Mouse (Mus musculus) heart, embryonic 11.5 days (tissue): ENCODE results near the gene Klhl36. TPM values are rescaled to one million over a fixed set of nuclear protein-coding genes. Genes with fewer than 3 reads are reported as not detected.
A peak's percentile ranks its signal among the peaks of the same experiment; 100 is the strongest.
"Not testable (repeated sequence)": the region's sequence is repeated elsewhere in the genome, so short reads cannot be mapped to it uniquely, and the experiment has no call there.

Experiments
- ATAC-seq: fragments of 200-750 bp; cut with Nextera tagmentation; replicated peaks from 2 replicates; pipeline ENCODE4 v1.8.0; 2017; ENCODE audit warnings: moderate library complexity; ENCODE audit not compliant: insufficient number of reproducible peaks, low FRiP score, low TSS enrichment
- H3K27ac ChIP-seq: fragments of 300-500 bp; sonication (generic); 2 replicates; pipeline ENCODE4 v1.5.1; 2014; ENCODE audit warnings: mild to moderate bottlenecking, low read depth, low read length
- H3K27me3 ChIP-seq: fragments of 300-500 bp; sonication (generic); 2 replicates; pipeline ENCODE4 v1.6.1; 2014; ENCODE audit warnings: mild to moderate bottlenecking, low read length, mixed read lengths; ENCODE audit not compliant: control insufficient read depth, insufficient read depth
- H3K36me3 ChIP-seq: fragments of 300-500 bp; sonication (generic); 2 replicates; pipeline ENCODE4 v1.6.1; 2014; ENCODE audit warnings: mild to moderate bottlenecking, low read length, moderate library complexity, mixed read lengths; ENCODE audit not compliant: control insufficient read depth, insufficient read depth
- H3K4me1 ChIP-seq: fragments of 300-500 bp; sonication (generic); 2 replicates; pipeline ENCODE4 v1.6.1; 2014; ENCODE audit warnings: low read length; ENCODE audit not compliant: control insufficient read depth, insufficient read depth
- H3K4me2 ChIP-seq: fragments of 300-500 bp; sonication (generic); 2 replicates; pipeline ENCODE4 v1.6.1; 2014; ENCODE audit warnings: mild to moderate bottlenecking, moderate library complexity
- H3K4me3 ChIP-seq: fragments of 300-500 bp; sonication (generic); 2 replicates; pipeline ENCODE4 v1.5.1; 2014; ENCODE audit warnings: low read depth, low read length
- H3K9ac ChIP-seq: fragments of 300-500 bp; sonication (generic); 2 replicates; pipeline ENCODE4 v1.6.1; 2014; ENCODE audit warnings: mild to moderate bottlenecking, low read depth, low read length, moderate library complexity
- H3K9me3 ChIP-seq: fragments of 300-500 bp; sonication (generic); replicated peaks from 2 replicates; pipeline ENCODE4 v1.6.1; 2016; ENCODE audit warnings: low read length; ENCODE audit not compliant: control insufficient read depth
- WGBS: fragments of 180-500 bp; shearing (Covaris S2); extraction: QIAGEN DNeasy Blood & Tissue Kit; methylation state at CpG from one replicate; pipeline ENCODE4 v1.1.7; 2014; ENCODE audit not compliant: insufficient replicate concordance; 5-methylcytosine and 5-hydroxymethylcytosine counted together
- polyA plus RNA-seq: library from polyadenylated mRNA; unstranded; fragments of >200 nt; fragmentation: Nextera tagmentation; extraction: Ambion mirVana; gene quantifications from 2 replicates; pipeline ENCODE4 v1.2.1, GENCODE M21; 2014

Klhl36 gene
- polyA plus RNA-seq, 1 experiment from 2014 or later, result 8.6 TPM

- peak overlapping the region; percentile 23 for H3K9ac ChIP-seq
- ATAC-seq, result no peak
- WGBS, result 63% methylated on average over 19 of the region's 19 CpGs
- H3K4me3 ChIP-seq, result peak overlapping the region; percentile 70
- peak overlapping the region; percentile 31; the same call in 1 of the 2 replicates for H3K27ac ChIP-seq
- H3K36me3 ChIP-seq, result no peaks in the 10 kb centered on the region
- H3K4me1 ChIP-seq, result peaks cover 26% of the 10 kb centered on the region
- 0 out of 2 replicates have a peak, but pooled peaks cover 3% of the 10 kb centered on the region for H3K27me3 ChIP-seq
- H3K4me2 ChIP-seq, result peak overlapping the region; percentile 96
- H3K9me3 ChIP-seq, result no peaks in the 10 kb centered on the region
Observed at GRCm38 (mm10) chr8:119838100-119838982, 23.7 kb upstream of the Klhl36 start.

- Histone ChIP-seq H3K4me3 (peak overlapping the region; percentile 70), H3K4me2 (peak overlapping the region; percentile 96), H3K4me1 (peaks cover 26% of the 10 kb centered on the region), H3K36me3 (no peaks in the 10 kb centered on the region), H3K9me3 (no peaks in the 10 kb centered on the region), H3K9ac (peak overlapping the region; percentile 6; the same call in 1 of the 2 replicates), H3K27ac (0 out of 2 replicates have a peak overlapping the region, but pooled peaks have one; percentile 3), H3K27me3 (0 out of 2 replicates have a peak, but pooled peaks cover 3% of the 10 kb centered on the region)
- 67% methylated on average over 4 of the region's 4 CpGs for WGBS
- ATAC-seq, result no peak
Observed at GRCm38 (mm10) chr8:119838983-119839340, 23.1 kb upstream of the Klhl36 start.

DNA sequence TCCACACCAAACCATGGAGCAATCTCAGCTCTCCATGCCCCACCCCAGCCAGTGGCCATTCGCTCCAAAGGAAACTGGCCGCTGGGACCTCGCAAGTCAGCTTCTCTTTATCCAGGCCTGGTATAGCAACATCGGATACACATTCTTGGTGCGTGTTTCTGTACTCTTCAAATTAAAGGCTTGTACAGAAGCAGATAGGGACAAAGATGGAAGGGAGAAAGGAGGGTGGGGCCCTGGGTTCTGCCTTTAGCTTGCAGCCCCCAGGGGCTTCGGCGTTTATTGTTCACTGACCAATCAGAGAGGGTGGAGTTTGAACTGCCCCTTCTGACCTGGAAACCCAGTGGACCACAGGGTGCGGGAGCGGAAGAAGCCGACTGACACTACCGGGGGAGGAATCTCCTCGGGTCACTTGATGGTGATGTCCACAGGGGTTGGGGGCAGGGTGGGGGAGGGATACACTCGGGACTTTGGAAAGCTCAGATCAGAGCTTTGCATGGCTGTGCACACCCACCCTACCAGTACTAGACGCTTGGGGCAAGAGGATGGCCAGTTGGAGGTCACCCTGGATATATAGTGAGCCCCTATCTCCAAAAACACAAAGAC lies 22.5 kb upstream of the Klhl36 start:
- Histone ChIP-seq H3K4me2 (peak overlapping the region; percentile 96), H3K9ac (peak overlapping the region; percentile 76), H3K27me3 (0 out of 2 replicates have a peak, but pooled peaks cover 3% of the 10 kb centered on the region), H3K9me3 (no peaks in the 10 kb centered on the region), H3K4me1 (peaks cover 28% of the 10 kb centered on the region), H3K27ac (0 out of 2 replicates have a peak overlapping the region, but pooled peaks have one; percentile 3), H3K36me3 (no peaks in the 10 kb centered on the region), H3K4me3 (peak overlapping the region; percentile 70)
- no peak for ATAC-seq
- 33% methylated on average over 14 of the region's 14 CpGs for WGBS

GRCm38 (mm10) chr8:119840275-119840808 lies 21.7 kb upstream of the Klhl36 start, which contains the start of gene Cotl1:
Gene Cotl1, minus strand, starts transcription at chr8:119840544.
- 0 out of 2 replicates have a peak, but pooled peaks cover 3% of the 10 kb centered on the region for H3K27me3 ChIP-seq
- peak within 1 kb of the TSS; percentile 76 for H3K9ac ChIP-seq
- no peaks in the 10 kb centered on the region for H3K9me3 ChIP-seq
- peak within 1 kb of the TSS; percentile 70 for H3K4me3 ChIP-seq
- ATAC-seq, result peak; percentile 90
- H3K4me2 ChIP-seq, result peak within 1 kb of the TSS; percentile 96
- WGBS, result under 1% methylated on average over 57 of the region's 57 CpGs
- peaks cover 32% of the 10 kb centered on the region for H3K4me1 ChIP-seq
- no peaks in the 10 kb centered on the region for H3K36me3 ChIP-seq
- H3K27ac ChIP-seq, result peak within 1 kb of the TSS; percentile 35

GRCm38 (mm10) chr8:119840905-119841411 lies 21.1 kb upstream of the Klhl36 start:
- peak overlapping the region; percentile 70 for H3K4me3 ChIP-seq
- H3K27me3 ChIP-seq, result 0 out of 2 replicates have a peak, but pooled peaks cover 3% of the 10 kb centered on the region
- 7% methylated on average over 8 of the region's 8 CpGs for WGBS
- peak overlapping the region; percentile 96 for H3K4me2 ChIP-seq
- no peak for ATAC-seq
- no peaks in the 10 kb centered on the region for H3K9me3 ChIP-seq
- H3K36me3 ChIP-seq, result no peaks in the 10 kb centered on the region
- peak overlapping the region; percentile 40; the same call in 1 of the 2 replicates for H3K9ac ChIP-seq
- peaks cover 32% of the 10 kb centered on the region for H3K4me1 ChIP-seq
- H3K27ac ChIP-seq, result peak overlapping the region; percentile 7; the same call in 1 of the 2 replicates

DNA sequence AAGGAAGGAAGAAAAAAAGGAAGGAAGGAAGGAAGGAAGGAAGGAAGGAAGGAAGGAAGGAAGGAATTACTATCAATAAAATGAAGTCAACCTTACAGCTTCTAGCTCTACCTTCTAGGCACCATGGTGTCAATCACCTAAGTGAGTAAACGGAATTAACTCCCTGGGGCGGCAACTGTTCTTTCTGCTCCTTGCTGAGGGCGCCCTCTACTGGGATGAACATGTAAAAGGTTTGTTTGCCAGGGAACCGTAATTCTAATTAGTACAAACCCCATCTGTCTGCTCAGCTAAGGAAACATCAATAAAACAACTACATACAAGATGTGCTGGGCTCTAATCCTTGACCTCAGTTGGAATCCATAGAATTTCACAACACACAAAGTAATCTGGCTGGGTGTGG lies 18.6 kb upstream of the Klhl36 start:
- H3K4me1 ChIP-seq, result peaks cover 21% of the 10 kb centered on the region
- no peak for ATAC-seq
- H3K36me3 ChIP-seq, result no peaks in the 10 kb centered on the region
- H3K9ac ChIP-seq, result no peak overlapping the region
- no peak overlapping the region for H3K27ac ChIP-seq
- no peak overlapping the region for H3K4me2 ChIP-seq
- H3K27me3 ChIP-seq, result 0 out of 2 replicates have a peak, but pooled peaks cover 3% of the 10 kb centered on the region
- H3K4me3 ChIP-seq, result no peak overlapping the region
- no peaks in the 10 kb centered on the region for H3K9me3 ChIP-seq
- 5% methylated on average over 4 of the region's 4 CpGs for WGBS

DNA sequence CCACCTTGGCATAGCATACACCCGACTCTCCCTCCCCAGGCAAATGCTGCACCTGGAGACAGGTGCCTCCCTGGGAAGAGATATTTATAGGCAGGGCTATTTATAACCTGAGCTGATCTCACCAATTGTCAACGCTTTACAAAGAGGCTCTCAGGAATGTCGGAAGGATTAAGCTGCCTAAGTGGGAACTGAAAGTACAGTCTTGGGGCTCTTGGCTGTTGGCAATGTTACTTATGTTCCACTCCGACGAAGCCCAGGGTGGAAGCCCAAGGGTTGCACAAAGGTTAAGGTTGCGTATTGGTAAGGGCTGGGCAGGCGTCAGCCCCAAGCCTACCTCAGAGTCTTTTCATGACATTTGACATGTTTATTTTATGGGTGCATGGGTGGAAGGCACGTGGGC lies 17.5 kb upstream of the Klhl36 start:
- Histone ChIP-seq H3K9me3 (no peaks in the 10 kb centered on the region), H3K4me2 (peak overlapping the region; percentile 24; the same call in 1 of the 2 replicates), H3K27me3 (no peaks in the 10 kb centered on the region), H3K36me3 (no peaks in the 10 kb centered on the region), H3K4me3 (no peak overlapping the region), H3K9ac (no peak overlapping the region), H3K27ac (no peak overlapping the region), H3K4me1 (peaks cover 17% of the 10 kb centered on the region)
- 30% methylated on average over 8 of the region's 8 CpGs for WGBS
- ATAC-seq, result no peak

GRCm38 (mm10) chr8:119845741-119846140 lies 16.3 kb upstream of the Klhl36 start:
- H3K4me1 ChIP-seq, result peaks cover 12% of the 10 kb centered on the region
- 79% methylated on average over 7 of the region's 7 CpGs for WGBS

More at GRCm38 (mm10) chr8:119845741-119846140, 16.3 kb upstream of the Klhl36 start:
- not testable (repeated sequence) for H3K9me3 ChIP-seq, H3K9ac ChIP-seq, H3K27ac ChIP-seq, H3K27me3 ChIP-seq, ATAC-seq, H3K36me3 ChIP-seq, H3K4me3 ChIP-seq, H3K4me2 ChIP-seq
